Mouse (Mus musculus): ENCODE measurements around the gene Tada2a. TPM values are rescaled to one million over a fixed set of nuclear protein-coding genes. Genes with fewer than 3 reads are reported as not detected.

The Tada2a gene
- polyA plus RNA-seq (2012; fragmentation: generic; extraction: Trizol): 10.2 TPM
- long read RNA-seq, experiment 1, transcript Tada2a-201 (16 exons, 2,151 nt): major isoform, 8 of 16 reads
- long read RNA-seq, experiment 1, partial matches to known transcripts: 1 of 16 reads
- long read RNA-seq, experiment 1, other reads (novel, unspliced or antisense): 7 of 16 reads
- long read RNA-seq, experiment 2, transcript Tada2a-201 (16 exons, 2,151 nt): major isoform, 87 of 116 reads
- long read RNA-seq, experiment 2, partial matches to known transcripts: 5 of 116 reads
- long read RNA-seq, experiment 2, other reads (novel, unspliced or antisense): 24 of 116 reads

DNA sequence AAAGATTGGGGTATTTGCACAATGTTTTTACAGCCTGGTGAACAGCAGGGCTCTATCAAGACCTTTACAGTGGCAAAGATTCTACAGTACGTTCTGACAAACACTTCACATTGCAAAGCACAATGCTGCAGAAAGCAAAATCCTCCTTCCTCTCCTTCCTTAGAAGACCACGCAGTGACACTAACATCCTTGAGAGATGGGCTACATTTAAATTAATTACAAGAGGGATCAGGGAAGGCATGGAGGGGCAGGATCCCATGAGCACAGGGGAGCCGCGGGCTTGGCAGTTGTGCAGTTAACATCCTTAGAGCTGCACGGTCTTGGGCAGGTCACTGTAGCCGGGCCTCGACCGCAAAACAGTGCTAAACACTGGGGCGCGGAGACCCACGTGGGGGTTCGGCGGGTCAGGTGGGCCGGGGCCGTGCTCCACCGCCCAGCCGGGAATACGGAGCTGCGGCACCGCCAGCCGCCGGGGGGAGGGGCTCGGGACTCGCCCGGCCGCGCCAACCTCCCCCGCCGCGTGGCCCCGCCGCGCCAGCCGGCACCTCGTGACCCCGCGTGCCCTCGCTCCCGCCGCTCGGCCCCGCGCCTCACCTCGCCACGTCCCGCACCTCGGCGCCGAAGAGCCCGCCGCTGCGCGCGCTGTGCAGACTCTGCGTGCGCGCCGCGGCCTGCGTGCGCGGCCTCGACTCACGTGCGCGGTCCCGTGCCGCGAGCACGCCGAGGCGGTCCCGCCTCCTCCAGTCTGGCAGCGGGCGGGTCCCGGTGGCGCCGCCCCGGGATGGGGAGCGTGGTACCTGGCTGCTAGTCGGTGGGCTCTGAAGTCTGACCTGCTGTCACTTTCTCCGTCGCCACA lies at the start of gene Tada2a, which contains the start of gene Acaca:
Gene Tada2a (minus strand): TSS at position 658 of the 856 bp plus-strand sequence.
Gene Acaca (plus strand): TSS at position 730 of the 856 bp plus-strand sequence.
- peaks cover 30% of the 10 kb centered on the region for H3K36me3 ChIP-seq (ENCODE audit: control insufficient read depth, insufficient read depth)
- TF ChIP-seq MYOD1 (IDR thresholded peaks at IDR 0.05; ENCODE audit: control insufficient read depth, insufficient read length, low read depth): no peak
- peak; percentile 94 for TF ChIP-seq MAX (IDR thresholded peaks at IDR 0.05)
- TF ChIP-seq MYOG (IDR thresholded peaks at IDR 0.05; ENCODE audit: control insufficient read depth, extremely low read depth, insufficient read length): no peak
- TF ChIP-seq USF1 (IDR thresholded peaks at IDR 0.05; ENCODE audit: low read depth): peak; percentile 40
- peaks cover 31% of the 10 kb centered on the region for H3K79me2 ChIP-seq (ENCODE audit: control insufficient read depth, insufficient read depth)
- H3K27me3 ChIP-seq (ENCODE audit: control insufficient read depth, insufficient read depth, insufficient read length): no peaks in the 10 kb centered on the region
- H3ac ChIP-seq (ENCODE audit: control insufficient read depth, insufficient read length, low read depth): peak within 1 kb of the TSS; percentile 93
- H3K79me3 ChIP-seq (ENCODE audit: low read depth): peaks cover 14% of the 10 kb centered on the region
- H3K4me3 ChIP-seq (ENCODE audit: insufficient read depth, poor library complexity, severe bottlenecking): peak within 1 kb of the TSS; percentile 89

DNA sequence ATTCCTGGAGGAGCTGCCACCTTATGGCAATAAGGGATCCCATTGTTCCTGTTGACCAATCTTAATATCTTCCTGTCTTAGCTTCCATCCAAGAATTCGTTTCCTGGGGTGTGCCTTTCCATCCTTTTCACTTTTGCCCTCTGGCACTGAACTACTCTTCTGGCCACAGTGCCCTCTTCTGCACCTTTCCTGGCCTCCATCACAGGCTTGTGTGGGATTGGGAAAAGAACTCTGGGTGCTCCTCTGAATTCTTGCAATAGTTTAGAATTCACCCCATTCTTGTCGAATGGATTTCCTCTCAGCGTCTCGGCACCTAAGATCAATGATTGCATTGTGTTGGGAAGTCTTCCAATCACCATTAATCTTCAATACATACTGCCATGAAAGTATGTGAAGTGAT lies 49.2 kb upstream of the Tada2a start:
- Histone ChIP-seq H3ac (ENCODE audit: control insufficient read depth, insufficient read length, low read depth) (no peak overlapping the region), H3K79me2 (ENCODE audit: control insufficient read depth, insufficient read depth) (peaks cover 38% of the 10 kb centered on the region), H3K27me3 (ENCODE audit: control insufficient read depth, insufficient read depth, insufficient read length) (no peaks in the 10 kb centered on the region), H3K36me3 (ENCODE audit: control insufficient read depth, insufficient read depth) (peaks cover 4% of the 10 kb centered on the region), H3K79me3 (ENCODE audit: low read depth) (peaks cover 31% of the 10 kb centered on the region), H3K4me3 (ENCODE audit: insufficient read depth, poor library complexity, severe bottlenecking) (no peak overlapping the region)
- no peak for TF ChIP-seq MYOG (IDR thresholded peaks at IDR 0.05; ENCODE audit: control insufficient read depth, extremely low read depth, insufficient read length)

DNA sequence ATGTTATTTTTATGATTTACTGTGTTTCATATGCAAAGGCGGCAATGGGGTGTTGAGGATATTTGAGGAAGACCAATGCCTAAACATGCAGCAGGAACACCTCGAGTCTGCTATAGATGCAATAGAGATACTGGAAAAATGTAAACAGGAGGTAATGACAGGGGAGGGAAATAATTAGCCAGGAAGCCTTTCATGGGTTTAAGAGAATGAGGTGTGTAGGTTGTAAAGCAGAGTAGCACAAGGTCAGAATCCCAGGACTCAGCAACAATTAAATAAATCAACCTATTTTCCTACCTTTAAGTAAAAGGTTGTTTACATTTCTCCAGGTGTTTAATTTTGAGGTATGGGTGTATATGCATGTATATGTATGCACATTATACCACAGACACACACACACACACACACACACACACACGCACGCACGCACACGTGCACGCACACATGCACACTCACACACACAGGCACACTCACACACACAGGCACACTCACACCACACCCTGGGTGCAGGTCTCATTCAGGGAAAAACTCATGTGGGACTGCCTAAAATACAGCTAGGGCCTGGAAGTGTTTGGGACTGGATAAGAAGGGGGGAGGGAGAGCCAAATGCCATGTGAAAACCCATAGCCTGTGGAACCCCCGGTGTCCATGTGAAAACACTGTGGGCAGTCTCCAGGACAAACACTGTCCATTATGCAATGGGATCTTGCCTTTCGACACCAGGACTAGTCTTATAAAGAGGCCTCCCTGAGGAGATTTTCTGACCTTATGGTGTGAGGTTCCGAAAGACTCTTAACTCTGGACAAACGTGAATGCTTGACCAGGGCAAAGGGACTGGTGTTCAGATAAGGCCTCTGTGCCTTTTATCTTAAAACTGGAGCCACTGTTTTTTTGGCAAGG lies 43.4 kb upstream of the Tada2a start:
- H3K79me3 ChIP-seq (ENCODE audit: low read depth): no peaks in the 10 kb centered on the region

DNA sequence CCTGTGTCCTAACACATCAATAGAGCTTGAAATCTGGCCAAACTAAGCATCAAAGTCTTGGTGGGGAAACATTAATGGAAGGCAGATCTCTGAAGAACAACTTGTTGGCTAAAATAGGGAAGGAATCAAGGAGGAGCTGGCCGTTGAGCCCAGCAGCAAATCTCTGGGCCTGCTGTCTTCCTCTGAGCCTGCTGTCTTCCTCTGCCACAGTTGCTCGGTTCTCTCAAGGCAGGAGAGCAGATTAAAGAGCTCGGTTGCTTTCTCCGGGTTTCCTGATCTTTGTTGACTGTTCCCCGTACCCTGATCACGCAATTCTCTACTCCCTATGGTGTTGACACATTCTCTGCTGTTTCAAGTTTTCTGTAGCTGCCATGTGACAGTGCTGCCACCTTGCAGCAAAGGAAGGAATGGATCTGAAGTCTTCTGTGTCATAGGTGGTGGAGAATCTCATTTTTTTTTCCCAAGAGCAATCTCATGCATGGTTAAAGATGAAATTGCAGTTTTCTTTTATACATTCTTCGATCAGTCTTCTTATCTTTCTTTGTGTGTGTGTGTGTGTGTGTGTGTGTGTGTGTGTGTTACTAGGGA lies 39.4 kb upstream of the Tada2a start:
- Histone ChIP-seq H3K27me3 (ENCODE audit: control insufficient read depth, insufficient read depth, insufficient read length) (no peaks in the 10 kb centered on the region), H3K36me3 (ENCODE audit: control insufficient read depth, insufficient read depth) (no peaks in the 10 kb centered on the region)

More for the DNA sequence above, 43.4 kb upstream of the Tada2a start:
- TF ChIP-seq CTCF (IDR thresholded peaks at IDR 0.05; ENCODE audit: control insufficient read depth, insufficient read depth, insufficient read length): no peak
- no peak for TF ChIP-seq MYOD1 (IDR thresholded peaks at IDR 0.05; ENCODE audit: control insufficient read depth, insufficient read length, low read depth)
- TF ChIP-seq CEBPB (IDR thresholded peaks at IDR 0.05; ENCODE audit: low read depth): no peak
- no peak for TF ChIP-seq FOSL1 (IDR thresholded peaks at IDR 0.05; ENCODE audit: insufficient read depth, low read length, poor library complexity, severe bottlenecking)
- TF ChIP-seq MYOG (IDR thresholded peaks at IDR 0.05; ENCODE audit: control insufficient read depth, extremely low read depth, insufficient read length): no peak
- TF ChIP-seq MAX (IDR thresholded peaks at IDR 0.05): no peak
- no peak for TF ChIP-seq USF1 (IDR thresholded peaks at IDR 0.05; ENCODE audit: low read depth)
- Histone ChIP-seq H3K4me3 (ENCODE audit: insufficient read depth, poor library complexity, severe bottlenecking) (no peak overlapping the region), H3ac (ENCODE audit: control insufficient read depth, insufficient read length, low read depth) (no peak overlapping the region), H3K36me3 (ENCODE audit: control insufficient read depth, insufficient read depth) (no peaks in the 10 kb centered on the region), H3K27me3 (ENCODE audit: control insufficient read depth, insufficient read depth, insufficient read length) (no peaks in the 10 kb centered on the region), H3K79me2 (ENCODE audit: control insufficient read depth, insufficient read depth) (no peaks in the 10 kb centered on the region)

DNA sequence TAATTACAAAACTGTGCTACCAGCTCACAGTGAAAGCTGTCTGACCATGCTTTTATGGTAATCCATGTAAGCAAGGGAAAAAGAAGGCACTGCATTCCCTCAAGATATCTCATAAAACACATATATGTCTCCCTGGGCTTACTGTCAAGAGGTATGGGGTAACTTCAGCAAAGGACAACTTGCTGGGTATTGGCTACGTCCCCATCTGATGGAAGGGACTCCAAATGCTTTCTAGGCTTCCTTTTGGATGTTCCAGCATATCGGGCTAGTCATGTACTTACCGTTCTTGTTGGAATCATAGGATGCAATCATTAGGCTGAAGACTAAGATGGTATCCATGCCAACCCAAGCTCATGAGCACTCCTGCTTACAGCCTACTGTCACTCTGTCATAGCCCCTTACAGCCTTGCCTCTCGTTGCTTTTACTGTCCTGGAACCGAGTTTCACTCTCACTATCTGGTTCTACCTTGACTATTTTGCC lies 37.7 kb upstream of the Tada2a start, which contains the start of gene Gm11437:
Gene Gm11437 (minus strand): TSS at position 431 of the 481 bp plus-strand sequence.
- Histone ChIP-seq H3ac (ENCODE audit: control insufficient read depth, insufficient read length, low read depth) (no peak within 1 kb of the TSS), H3K4me3 (ENCODE audit: insufficient read depth, poor library complexity, severe bottlenecking) (no peak within 1 kb of the TSS), H3K79me3 (ENCODE audit: low read depth) (no peaks in the 10 kb centered on the region), H3K36me3 (ENCODE audit: control insufficient read depth, insufficient read depth) (no peaks in the 10 kb centered on the region), H3K79me2 (ENCODE audit: control insufficient read depth, insufficient read depth) (no peaks in the 10 kb centered on the region), H3K27me3 (ENCODE audit: control insufficient read depth, insufficient read depth, insufficient read length) (no peaks in the 10 kb centered on the region)
- no peak for TF ChIP-seq MYOD1 (IDR thresholded peaks at IDR 0.05; ENCODE audit: control insufficient read depth, insufficient read length, low read depth)
- TF ChIP-seq FOSL1 (IDR thresholded peaks at IDR 0.05; ENCODE audit: insufficient read depth, low read length, poor library complexity, severe bottlenecking): no peak
- TF ChIP-seq MAX (IDR thresholded peaks at IDR 0.05): no peak
- no peak for TF ChIP-seq USF1 (IDR thresholded peaks at IDR 0.05; ENCODE audit: low read depth)
- no peak for TF ChIP-seq CEBPB (IDR thresholded peaks at IDR 0.05; ENCODE audit: low read depth)
- no peak for TF ChIP-seq CTCF (IDR thresholded peaks at IDR 0.05; ENCODE audit: control insufficient read depth, insufficient read depth, insufficient read length)
- TF ChIP-seq MYOG (IDR thresholded peaks at IDR 0.05; ENCODE audit: control insufficient read depth, extremely low read depth, insufficient read length): no peak

More for the DNA sequence above, 39.4 kb upstream of the Tada2a start:
- Histone ChIP-seq H3K79me2 (ENCODE audit: control insufficient read depth, insufficient read depth) (no peaks in the 10 kb centered on the region), H3ac (ENCODE audit: control insufficient read depth, insufficient read length, low read depth) (no peak overlapping the region), H3K79me3 (ENCODE audit: low read depth) (no peaks in the 10 kb centered on the region), H3K4me3 (ENCODE audit: insufficient read depth, poor library complexity, severe bottlenecking) (no peak overlapping the region)
- TF ChIP-seq MYOG (IDR thresholded peaks at IDR 0.05; ENCODE audit: control insufficient read depth, extremely low read depth, insufficient read length) (no peak), CTCF (IDR thresholded peaks at IDR 0.05; ENCODE audit: control insufficient read depth, insufficient read depth, insufficient read length) (peak; percentile 10)
